In the genomic region with DNA sequence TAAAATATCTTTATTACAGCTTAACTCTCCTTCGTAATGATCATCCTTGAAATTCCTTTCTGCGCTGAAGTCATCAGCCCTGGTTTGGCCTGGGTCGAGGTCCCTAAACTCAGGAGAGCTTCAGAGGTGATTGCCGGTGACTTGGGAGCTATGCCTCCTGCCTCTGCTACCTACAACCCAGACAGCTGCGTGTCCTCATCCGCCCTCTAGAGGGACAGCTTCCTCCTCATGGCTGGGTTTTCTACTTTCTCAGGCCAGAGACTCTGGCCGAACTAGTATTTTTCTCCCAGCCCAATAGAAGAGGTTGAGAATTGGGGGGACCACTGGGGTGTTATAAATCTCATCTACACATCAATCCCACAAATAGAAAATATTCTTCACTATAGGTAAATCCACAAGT, we compare ENCODE assay signal across 12 mouse cellular contexts. TPM values are rescaled to one million over a fixed set of nuclear protein-coding genes. Genes with fewer than 3 reads are reported as not detected.
DNase-seq lines count a peak whose midpoint lies in the region; ATAC-seq and TF ChIP-seq lines count a peak whose summit lies in the region.
"Had no signal": no experiment of that assay in that cellular context is flagged by ENCODE, and none has a peak within 500 bp of the region (broad histone marks: within the 10 kb centered on the region; RNA-seq: fewer than 3 reads in every experiment).

No protein-coding gene starts in this region.

- DNase-seq in adrenal gland, postnatal 36 days = peak; percentile 6 to 31
- no peak for DNase-seq in adrenal gland, postnatal 25 days
- no peak for DNase-seq in liver, adult 2 months (ENCODE audit: extremely low read depth, low read depth, low spot score)
- no peak for DNase-seq in liver, embryonic 11.5 days (ENCODE audit: low spot score)
- peak; percentile 40 for DNase-seq in CD4-positive, CD25-positive, alpha-beta regulatory T cell, adult 2 months (ENCODE audit: low read depth, low spot score)
- no peak for DNase-seq in right cerebral cortex, postnatal 36 days (ENCODE audit: low spot score in 2 of 2)
- DNase-seq in right cerebral cortex, adult 18-20 months = no peak
- DNase-seq: layer of hippocampus, postnatal 36 days had no signal

- H3K27me3 ChIP-seq in liver, adult 2 months (ENCODE audit: control insufficient read depth, insufficient read depth, low read length) = no peaks in the 10 kb centered on the region
- H3K27me3 ChIP-seq in liver, embryonic 11.5 days (replicated peaks; ENCODE audit: control insufficient read depth, insufficient read depth, low read length) = no peaks in the 10 kb centered on the region
- H3K27me3 ChIP-seq: embryonic facial prominence, embryonic 15.5 days; megakaryocyte, embryonic 14.5 days had no signal

- no peak for ATAC-seq in liver, embryonic 11.5 days (replicated peaks; ENCODE audit: low FRiP score)
- peak; percentile 74; the same call in 1 of the 2 replicates for ATAC-seq in common myeloid progenitor, adult 5-6 weeks (replicated peaks; ENCODE audit: low read depth, poor library complexity, severe bottlenecking)
- ATAC-seq: hindbrain, embryonic 16.5 days had no signal

- no peaks in the 10 kb centered on the region for H3K9me3 ChIP-seq in liver, embryonic 11.5 days (ENCODE audit: control insufficient read depth, low read length)

- no peak overlapping the region for H3K4me3 ChIP-seq in liver, adult 2 months (ENCODE audit: insufficient read depth, low read depth, low read length)
- H3K4me3 ChIP-seq in liver, embryonic 11.5 days (ENCODE audit: low read depth, low read length) = no peak overlapping the region
- H3K4me3 ChIP-seq: embryonic facial prominence, embryonic 15.5 days; megakaryocyte, embryonic 14.5 days had no signal

- no peaks in the 10 kb centered on the region for H3K79me2 ChIP-seq in liver, adult 2 months (ENCODE audit: control insufficient read depth, insufficient read depth, low read length)

- peak; percentile 41; the same call in 1 of the 2 replicates for TF ChIP-seq CTCF in liver, adult 2 months (IDR thresholded peaks at IDR 0.05; ENCODE audit: low read depth, low read length)

- H3K27ac ChIP-seq in liver, adult 2 months (replicated peaks; ENCODE audit: insufficient read depth, low read depth, low read length) = no peak overlapping the region
- H3K27ac ChIP-seq in liver, embryonic 11.5 days (ENCODE audit: low read depth, low read length) = no peak overlapping the region
- H3K27ac ChIP-seq: embryonic facial prominence, embryonic 15.5 days had no signal

- TF ChIP-seq POLR2A in liver, adult 2 months (IDR thresholded peaks at IDR 0.05; ENCODE audit: extremely low read depth, insufficient read depth, low read length) = no peak

- no peak overlapping the region for H3K4me2 ChIP-seq in liver, embryonic 11.5 days
- H3K4me2 ChIP-seq: embryonic facial prominence, embryonic 15.5 days had no signal

- no peaks in the 10 kb centered on the region for H3K36me3 ChIP-seq in liver, adult 2 months (ENCODE audit: control insufficient read depth, insufficient read depth, low read length)
- H3K36me3 ChIP-seq in liver, embryonic 11.5 days (ENCODE audit: control insufficient read depth, insufficient read depth, low read length) = no peaks in the 10 kb centered on the region
- H3K36me3 ChIP-seq: embryonic facial prominence, embryonic 15.5 days had no signal

- H3K4me1 ChIP-seq in liver, adult 2 months (ENCODE audit: control insufficient read depth, insufficient read depth, low read length) = no peaks in the 10 kb centered on the region
- no peaks in the 10 kb centered on the region for H3K4me1 ChIP-seq in liver, embryonic 11.5 days (replicated peaks; ENCODE audit: control insufficient read depth, insufficient read depth, low read length)
- H3K4me1 ChIP-seq: embryonic facial prominence, embryonic 15.5 days had no signal

- WGBS in liver, adult 2 months = 58% methylated on average over 7 of the region's 7 CpGs
- 58% methylated on average over 7 of the region's 7 CpGs for WGBS in liver, embryonic 11.5 days

- no peak overlapping the region for H3K9ac ChIP-seq in liver, adult 2 months (ENCODE audit: low read depth, low read length)
- no peak overlapping the region for H3K9ac ChIP-seq in liver, embryonic 11.5 days (ENCODE audit: low read depth, low read length)
- H3K9ac ChIP-seq: embryonic facial prominence, embryonic 15.5 days had no signal

RNA-seq across cellular contexts. Expression of gene Gxylt1, which starts 52.5 kb away (rescaled TPM):
- total RNA-seq in adrenal gland, postnatal 36 days (2021) = 10 to 100 TPM; 32.9 to 34.2 TPM
- 35.6 and 37.9 TPM in 2 replicates for total RNA-seq in adrenal gland, postnatal 25 days (2021)
- 5.7 and 6.1 TPM in 2 replicates for total RNA-seq in liver, adult 2 months (2014; rRNA removed)
- polyA plus RNA-seq in liver, adult 2 months (2012; rRNA removed) = 1.4 and 1.5 TPM in 2 replicates
- polyA plus RNA-seq in liver, embryonic 11.5 days (2014; fragmentation: Nextera tagmentation; extraction: Ambion mirVana) = 10.4 and 10.7 TPM in 2 replicates
- 19.9 and 20.7 TPM in 2 replicates for total RNA-seq in common myeloid progenitor, adult 5-6 weeks (2017)

Comparison
In these comparisons a context has a peak if more than half of its experiments do, and no peak if none do; other contexts are left out.
1. DNase-seq: peak in adrenal gland, postnatal 36 days (2 of 2) and CD4-positive, CD25-positive, alpha-beta regulatory T cell, adult 2 months (single experiment); none in adrenal gland, postnatal 25 days (single experiment), liver, adult 2 months (single experiment), liver, embryonic 11.5 days (single experiment), right cerebral cortex, postnatal 36 days (0 of 2) and right cerebral cortex, adult 18-20 months (single experiment).